Mouse (Mus musculus): ENCODE results near the gene Fbxo46.

GRCm38 (mm10) chr7:19148180-19148874 is 28.7 kb downstream of the Fbxo46 start:
- TF ChIP-seq POLR2A (IDR thresholded peaks at IDR 0.05; ENCODE audit: insufficient read length, low read depth), result no peak
- TF ChIP-seq TCF3 (IDR thresholded peaks at IDR 0.05; ENCODE audit: insufficient read length, low read depth), result no peak

Data from myocyte (in vitro differentiated cells).